In the genomic region with DNA sequence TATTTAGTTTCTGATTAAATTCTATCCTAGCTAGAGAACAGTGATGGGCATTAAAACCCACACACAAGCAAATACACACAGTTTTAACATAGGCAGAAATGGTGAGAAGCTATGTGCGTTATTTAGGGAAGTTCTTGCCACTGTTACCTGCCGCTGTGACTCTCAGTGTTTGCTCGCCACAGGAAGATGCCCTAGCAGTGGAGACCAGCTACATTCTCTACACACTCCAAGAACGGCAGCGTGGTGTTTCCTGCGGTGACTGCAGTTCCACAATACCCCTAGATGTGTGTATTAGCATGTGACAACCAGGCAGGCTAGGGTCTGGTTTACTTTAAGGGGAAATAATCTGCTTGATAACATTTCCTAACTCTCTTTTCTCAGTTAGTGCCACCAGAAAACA, we compare ENCODE assay signal across 22 mouse cellular contexts.
"Had no signal": no experiment of that assay in that cellular context is flagged by ENCODE, and none has a peak within 500 bp of the region (broad histone marks: within the 10 kb centered on the region; RNA-seq: fewer than 3 reads in every experiment).

No protein-coding gene starts in this region.

- H3K4me1 ChIP-seq: limb, embryonic 15.5 days had no signal

- H3K27ac ChIP-seq: limb, embryonic 15.5 days; liver, embryonic 12.5 days; liver, embryonic 15.5 days; macrophage; neural tube, embryonic 12.5 days; neural tube, embryonic 15.5 days had no signal

- H3K27me3 ChIP-seq: limb, embryonic 15.5 days; liver, embryonic 12.5 days; liver, embryonic 15.5 days; megakaryocyte, embryonic 14.5 days; neural tube, embryonic 12.5 days; neural tube, embryonic 15.5 days had no signal

- H3K9me3 ChIP-seq: limb, embryonic 15.5 days; liver, embryonic 12.5 days; liver, embryonic 15.5 days; megakaryocyte, embryonic 14.5 days; neural tube, embryonic 12.5 days; neural tube, embryonic 15.5 days had no signal

- H3K4me2 ChIP-seq: limb, embryonic 15.5 days; liver, embryonic 12.5 days; liver, embryonic 15.5 days; midbrain, embryonic 11.5 days; neural tube, embryonic 12.5 days; neural tube, embryonic 15.5 days had no signal

- H3K36me3 ChIP-seq: limb, embryonic 15.5 days; liver, embryonic 12.5 days; liver, embryonic 15.5 days; neural tube, embryonic 12.5 days; neural tube, embryonic 15.5 days had no signal

- DNase-seq: kidney, adult 18-20 months; kidney, adult 9 months; kidney, postnatal 14 days; kidney, postnatal 4 days; left cerebral cortex, postnatal 4 days; lung, adult 2 months; lung, postnatal 14 days; right cerebral cortex, adult 18-20 months; right cerebral cortex, postnatal 25 days; spleen, adult 18-20 months; thymus, adult 18-20 months; thymus, postnatal 36 days had no signal

- H3K4me3 ChIP-seq: limb, embryonic 15.5 days; liver, embryonic 12.5 days; liver, embryonic 15.5 days; megakaryocyte, embryonic 14.5 days; neural tube, embryonic 12.5 days; neural tube, embryonic 15.5 days had no signal

- H3K9ac ChIP-seq: limb, embryonic 15.5 days; liver, embryonic 12.5 days; liver, embryonic 15.5 days; neural tube, embryonic 12.5 days; neural tube, embryonic 15.5 days had no signal

- ATAC-seq: intestine, embryonic 16.5 days; liver, embryonic 12.5 days; midbrain, embryonic 16.5 days had no signal
